1 mouse cellular context compared by ENCODE assay signal in the genomic region with DNA sequence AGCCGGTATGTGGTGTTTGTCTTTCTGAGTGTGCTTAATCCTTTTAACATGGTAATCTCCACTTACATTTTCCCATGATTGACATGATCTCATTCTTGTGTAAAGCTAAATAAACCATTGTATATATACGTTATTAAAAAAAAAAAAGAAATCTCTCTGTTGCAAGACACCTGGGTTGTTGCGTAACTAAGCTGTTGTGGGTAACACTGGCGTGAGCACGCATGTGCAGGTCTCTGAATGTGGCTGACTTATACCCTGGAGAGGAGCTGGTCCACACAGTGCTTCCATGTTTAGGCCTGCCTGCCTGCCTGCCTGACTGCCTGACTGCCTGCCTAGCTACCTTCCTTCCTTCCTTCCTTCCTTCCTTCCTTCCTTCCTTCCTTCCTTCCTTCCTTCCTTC.
TF ChIP-seq lines count a peak whose summit lies in the region.

No protein-coding gene starts in this region.

TF ChIP-seq in myocyte, 11 proteins besides CTCF, POLR2A, EP300 and RAD21 (continued from another document):
- TF ChIP-seq MYOD1 (IDR thresholded peaks at IDR 0.05; ENCODE audit: control insufficient read depth in 1 of 3, insufficient read length in 2 of 3, low read depth in 2 of 3) = no peak
- no peak for TF ChIP-seq USF1 (IDR thresholded peaks at IDR 0.05; ENCODE audit: low read depth)
- no peak for TF ChIP-seq SRF (IDR thresholded peaks at IDR 0.05; ENCODE audit: control insufficient read depth, insufficient read length, low read depth)
